Mouse (Mus musculus) embryo, embryonic 11 days (tissue): ENCODE measurements around the gene Mettl16.

Experiments used
- DNase-seq: peaks from one replicate; pipeline ENCODE4 v3.0.0-alpha.2; 2015

Mettl16 gene

GRCm38 (mm10) chr11:74770595-74771207 is at the start of gene Mettl16:
TSS of gene Mettl16 (plus strand) at chr11:74770830.
- DNase-seq = peak; percentile 99

- no peak for DNase-seq
These were observed 49.5 kb upstream of the Mettl16 start for GRCm38 (mm10) chr11:74721141-74721540.

- no peak for DNase-seq
These were observed 48.7 kb upstream of the Mettl16 start for GRCm38 (mm10) chr11:74721971-74722370.

GRCm38 (mm10) chr11:74723357-74724234 is 47.0 kb upstream of the Mettl16 start:
- DNase-seq = peak; percentile 91

- DNase-seq = peak; percentile 96
These were observed 46.3 kb upstream of the Mettl16 start, which contains the start of gene Pafah1b1 for GRCm38 (mm10) chr11:74724235-74724791. TSS of gene Pafah1b1 (minus strand) at chr11:74724670.

- DNase-seq = no peak
These were observed 45.4 kb upstream of the Mettl16 start for GRCm38 (mm10) chr11:74725181-74725580.

GRCm38 (mm10) chr11:74734917-74735316 is 35.7 kb upstream of the Mettl16 start:
- DNase-seq = no peak

GRCm38 (mm10) chr11:74737861-74738260 is 32.8 kb upstream of the Mettl16 start:
- DNase-seq = no peak

- no peak for DNase-seq
These were observed 22.6 kb upstream of the Mettl16 start for GRCm38 (mm10) chr11:74748022-74748421.

- no peak for DNase-seq
These were observed 21.4 kb upstream of the Mettl16 start for GRCm38 (mm10) chr11:74749241-74749640.

- DNase-seq = no peak
These were observed 19.8 kb upstream of the Mettl16 start for GRCm38 (mm10) chr11:74750662-74751351.

GRCm38 (mm10) chr11:74751352-74752066 is 19.1 kb upstream of the Mettl16 start:
- no peak for DNase-seq

GRCm38 (mm10) chr11:74756631-74757030 is 14.0 kb upstream of the Mettl16 start:
- DNase-seq = no peak

GRCm38 (mm10) chr11:74761011-74761705 is 9.5 kb upstream of the Mettl16 start:
- no peak for DNase-seq

- no peak for DNase-seq
These were observed 6.5 kb upstream of the Mettl16 start for GRCm38 (mm10) chr11:74763960-74764625.

GRCm38 (mm10) chr11:74767469-74767868 is 3.2 kb upstream of the Mettl16 start:
- no peak for DNase-seq

GRCm38 (mm10) chr11:74768045-74768444 is 2.6 kb upstream of the Mettl16 start:
- peak; percentile 44 for DNase-seq

- DNase-seq = no peak
These were observed 593 bp upstream of the Mettl16 start for GRCm38 (mm10) chr11:74770037-74770436.

- DNase-seq = no peak
These were observed 604 bp downstream of the Mettl16 start for GRCm38 (mm10) chr11:74771234-74771633.

GRCm38 (mm10) chr11:74771650-74772049 is 1.0 kb downstream of the Mettl16 start:
- DNase-seq = no peak

GRCm38 (mm10) chr11:74772386-74772785 is 1.8 kb downstream of the Mettl16 start:
- DNase-seq = no peak
